Mouse (Mus musculus) monocyte, adult 2 months (primary cell): Measurements from ENCODE around the gene Adgrf3.
"Not testable (repeated sequence)": the region's sequence is repeated elsewhere in the genome, so short reads cannot be mapped to it uniquely, and the experiment has no call there.

Experiments
- DNase-seq, 2 experiments: peaks; one replicate each; pipeline ENCODE4 v3.0.0; 2022; ENCODE audit warnings: low spot score in 2 of 2, low read depth in 1 of 2

The Adgrf3 gene

DNA sequence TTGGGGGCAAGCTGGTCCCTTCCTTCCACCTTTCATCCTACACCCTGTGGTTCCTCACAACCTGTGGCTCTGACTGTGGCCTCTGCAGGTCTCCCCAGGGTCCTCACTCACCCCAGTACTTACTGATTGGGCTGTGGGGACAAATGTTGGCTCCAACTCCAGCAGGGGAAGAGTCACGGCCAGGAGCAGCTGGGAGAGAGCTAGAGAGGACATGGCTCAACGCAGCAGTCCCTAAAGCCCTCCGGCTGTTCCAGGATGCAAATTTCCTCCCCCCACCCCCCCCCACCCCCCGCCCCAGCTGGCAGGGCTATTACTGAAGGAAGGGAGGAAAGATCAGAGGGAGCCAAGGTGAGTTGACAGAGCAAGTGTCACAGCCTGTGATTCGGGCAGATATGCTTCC lies at the start of gene Adgrf3:
Adgrf3 (minus strand) TSS at position 230 of the 400 bp plus-strand sequence.
- DNase-seq = no peak

DNA sequence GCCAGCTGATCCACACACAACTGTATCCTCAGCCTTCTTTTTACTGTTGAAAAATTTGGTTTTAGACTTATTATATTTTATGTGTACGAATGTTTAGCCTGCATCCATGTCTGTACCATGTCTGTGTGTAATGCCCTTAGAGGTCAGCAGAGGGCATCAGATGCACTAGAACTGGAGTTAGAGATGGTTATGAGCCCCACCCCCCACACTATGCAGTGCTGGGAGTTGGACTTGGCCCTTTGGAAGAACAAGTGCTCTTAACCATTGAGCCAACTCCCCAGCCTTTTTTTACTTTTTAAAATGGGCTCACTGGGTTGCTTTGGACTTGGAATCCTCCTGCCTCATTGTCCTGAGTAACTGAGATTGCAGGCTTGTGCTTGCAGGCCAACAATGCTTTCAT lies 42.1 kb upstream of the Adgrf3 start:
- no peak for DNase-seq

DNA sequence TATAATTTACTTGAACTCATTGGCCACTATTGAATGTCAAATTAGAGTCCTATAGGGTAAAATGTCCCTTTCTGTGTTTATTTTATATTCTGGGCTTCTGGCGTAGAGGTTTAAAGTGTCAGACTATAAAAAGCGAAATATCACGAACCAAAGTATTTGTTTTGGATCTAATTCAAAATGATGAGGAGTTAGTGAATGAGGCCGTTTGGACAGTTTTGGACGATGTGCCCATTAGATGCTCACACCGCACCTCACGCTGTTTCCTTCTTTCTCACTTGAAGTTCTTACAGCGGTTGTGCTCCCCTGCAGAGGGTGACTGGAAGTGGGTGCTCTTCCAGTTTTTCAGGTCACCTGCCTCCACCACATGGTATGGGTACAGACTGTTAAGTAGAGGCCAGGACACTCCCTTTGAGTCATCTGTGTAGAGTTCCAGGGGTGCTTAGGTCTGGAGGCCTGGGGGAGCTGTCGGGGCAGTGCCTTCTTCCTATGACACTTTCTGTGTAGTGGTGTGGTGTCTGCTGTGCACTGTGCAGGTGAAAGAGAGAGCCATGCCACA lies 40.4 kb upstream of the Adgrf3 start:
- no peak for DNase-seq

DNA sequence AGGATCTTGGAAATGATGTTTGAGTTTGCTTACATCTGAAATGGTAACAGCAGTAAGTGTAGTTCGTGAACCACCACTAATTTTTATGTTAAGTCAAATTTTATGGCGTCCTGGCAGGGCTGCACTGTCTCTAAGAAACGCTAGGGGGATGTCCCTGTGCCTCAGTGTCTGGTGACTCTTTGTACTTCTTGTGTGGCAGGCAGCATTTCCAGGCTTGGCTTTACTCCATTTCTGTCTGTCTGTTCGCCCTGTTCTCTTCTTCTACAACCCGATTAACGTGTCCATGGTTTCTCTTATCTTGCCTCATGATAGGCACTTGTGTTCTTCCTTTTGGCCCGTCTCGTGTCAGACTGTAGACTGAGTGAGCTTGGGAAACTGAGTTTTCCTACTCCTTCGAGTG lies 38.2 kb upstream of the Adgrf3 start:
- DNase-seq = no peak

DNA sequence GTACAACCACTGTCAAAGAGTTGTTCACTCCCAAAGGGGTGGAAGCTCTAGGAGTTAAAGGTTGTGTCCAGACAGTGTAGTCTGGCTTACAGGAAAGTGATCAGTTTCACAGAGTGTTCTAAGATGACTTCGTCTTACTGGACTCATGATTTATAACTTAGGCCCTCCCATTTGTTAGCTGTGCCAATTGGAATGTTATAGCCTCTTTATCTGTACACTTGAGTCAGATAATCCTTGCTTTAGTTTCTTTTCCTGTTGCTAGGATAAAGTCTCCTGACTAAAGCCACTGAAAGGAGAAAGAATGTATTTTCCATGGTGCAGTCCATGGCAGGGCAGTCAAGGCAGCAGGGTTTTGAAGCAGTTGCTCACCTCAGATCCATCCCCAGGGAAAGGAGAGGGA lies 36.9 kb upstream of the Adgrf3 start:
- DNase-seq = no peak

DNA sequence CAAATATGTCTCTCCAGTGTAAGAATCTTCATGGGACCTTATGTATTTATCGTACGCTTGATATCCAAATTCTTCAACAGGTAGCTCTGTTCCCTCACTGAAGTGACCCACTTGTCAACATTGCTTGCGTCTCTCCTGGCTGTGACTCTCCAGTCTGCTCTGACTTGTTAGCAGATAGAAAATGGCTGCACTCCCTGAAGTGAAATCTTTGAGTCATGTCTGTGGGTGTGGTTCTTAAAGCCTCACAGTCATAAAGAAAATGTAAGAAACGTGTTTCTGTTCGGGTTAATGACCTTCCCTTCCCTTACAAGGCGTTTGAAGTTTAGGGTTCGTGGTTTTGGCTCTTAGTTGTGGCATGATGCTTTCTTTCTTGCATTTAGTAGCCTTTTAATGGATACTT lies 35.0 kb upstream of the Adgrf3 start:
- no peak for DNase-seq

DNA sequence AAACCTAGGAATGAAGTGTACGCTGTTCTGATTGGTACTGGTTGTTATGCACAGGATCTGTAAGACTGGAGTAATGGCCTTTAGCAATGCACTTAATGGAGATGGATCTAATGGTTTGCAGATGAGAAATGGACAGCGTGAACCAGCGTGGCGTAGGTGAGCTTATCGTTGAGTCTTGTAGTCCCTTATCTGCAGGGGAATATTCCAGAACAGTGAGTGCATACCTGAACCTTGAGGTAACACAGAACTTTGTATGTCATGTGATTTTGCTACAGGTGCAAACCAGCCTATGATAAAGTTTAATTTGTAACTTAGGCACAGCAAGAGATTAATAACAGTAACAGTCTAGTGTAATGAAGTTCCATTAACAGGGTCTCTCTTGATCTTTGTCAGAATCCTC lies 33.0 kb upstream of the Adgrf3 start:
- DNase-seq = no peak

DNA sequence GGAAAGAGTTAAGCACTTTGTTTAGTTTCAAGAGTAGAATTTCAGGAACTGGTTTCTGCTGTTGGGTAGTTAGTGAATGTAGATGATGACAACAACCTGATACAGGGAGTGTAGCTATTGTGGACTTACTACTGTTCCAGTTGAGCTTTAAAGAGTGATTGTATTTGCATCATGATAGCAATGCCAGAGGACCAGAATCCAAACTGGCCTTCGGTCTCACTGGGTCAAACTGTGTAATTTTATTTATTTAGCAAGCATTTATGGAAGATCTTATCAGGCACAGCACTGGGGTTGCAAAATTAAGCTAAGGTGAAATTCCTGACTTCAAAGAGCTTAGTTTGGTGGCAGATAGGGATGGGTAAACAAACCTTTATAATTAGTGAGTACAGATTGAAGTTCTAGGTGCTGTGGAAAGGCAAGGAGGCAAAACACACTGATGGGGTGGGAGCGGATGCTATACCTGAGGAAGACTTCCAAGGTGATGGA lies 30.2 kb upstream of the Adgrf3 start:
- no peak for DNase-seq

DNA sequence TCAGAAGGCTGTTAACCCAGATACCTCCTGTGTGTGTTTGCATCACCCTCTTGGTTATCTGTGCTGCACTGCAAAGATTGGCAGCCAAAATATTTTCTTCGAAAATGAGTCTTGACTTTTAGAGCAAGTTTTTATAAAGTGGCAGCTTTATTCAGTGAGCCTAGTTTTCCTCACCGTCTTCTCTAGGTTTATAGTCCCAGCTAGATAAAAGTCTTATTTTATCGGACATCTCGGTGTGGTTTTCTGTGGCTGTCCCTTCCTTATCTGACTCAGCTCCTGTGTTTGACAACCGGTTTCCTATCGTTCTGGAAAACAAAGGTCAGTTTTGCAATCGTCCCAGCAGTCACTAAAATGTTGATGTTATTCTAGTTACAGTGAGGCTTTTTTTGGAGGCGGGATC lies 28.5 kb upstream of the Adgrf3 start:
- DNase-seq = no peak

DNA sequence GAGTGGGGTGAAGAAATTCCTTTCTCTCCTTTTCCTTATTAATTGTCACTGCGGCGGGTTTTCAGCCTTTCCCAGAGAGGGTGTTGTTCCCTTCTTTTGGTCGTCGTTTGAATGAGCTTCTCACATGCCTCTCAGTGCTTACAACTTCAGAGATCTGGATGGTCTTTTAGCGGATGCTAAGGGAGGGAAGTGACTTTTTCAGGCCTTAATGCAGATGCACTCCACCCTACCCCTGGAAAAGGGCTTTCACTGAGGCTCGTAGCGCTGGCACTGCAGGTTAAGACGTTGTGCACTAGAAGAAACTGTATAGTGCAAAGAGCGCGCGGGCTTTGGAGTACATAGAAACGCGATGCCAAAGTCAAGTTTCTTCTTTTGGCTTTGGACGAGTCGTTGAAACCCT lies 27.5 kb upstream of the Adgrf3 start:
- DNase-seq = no peak

DNA sequence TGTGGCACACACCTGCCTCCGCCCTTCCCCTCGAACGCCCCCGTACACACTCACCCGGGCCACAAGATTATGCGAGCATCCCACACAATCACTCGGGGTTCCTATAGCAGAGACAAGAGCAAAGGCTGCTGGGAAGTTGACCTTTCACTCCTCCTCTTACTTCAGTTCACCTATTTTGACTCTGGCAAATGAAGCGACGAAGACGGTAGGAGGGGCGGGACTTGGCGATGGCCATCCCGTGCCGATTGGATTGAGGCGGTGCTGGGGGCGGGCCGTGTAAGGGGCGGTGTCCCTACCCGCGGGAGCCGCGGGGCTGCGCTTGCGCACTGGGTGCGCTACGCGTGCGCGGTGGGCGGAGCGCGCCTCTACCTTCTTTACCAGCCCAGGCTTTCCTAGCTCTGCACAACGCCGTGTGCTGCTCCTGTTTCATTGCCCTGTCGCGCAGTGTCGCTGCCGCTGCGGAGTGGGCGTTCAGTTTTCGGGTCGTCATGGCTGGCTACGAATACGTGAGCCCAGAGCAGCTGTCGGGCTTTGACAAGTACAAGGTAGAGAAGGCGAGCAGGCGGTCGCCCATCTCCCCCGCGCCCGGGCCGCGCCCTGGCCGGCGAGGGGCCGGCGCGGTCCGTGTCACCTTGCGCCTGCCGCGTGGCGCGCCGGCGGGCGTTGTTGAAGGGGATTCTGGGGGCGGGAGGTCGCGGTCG lies 26.9 kb upstream of the Adgrf3 start, which contains the start of gene Selenoi:
Selenoi (plus strand) TSS at position 311 of the 701 bp plus-strand sequence.
- DNase-seq = peak; percentile 94 to 97

DNA sequence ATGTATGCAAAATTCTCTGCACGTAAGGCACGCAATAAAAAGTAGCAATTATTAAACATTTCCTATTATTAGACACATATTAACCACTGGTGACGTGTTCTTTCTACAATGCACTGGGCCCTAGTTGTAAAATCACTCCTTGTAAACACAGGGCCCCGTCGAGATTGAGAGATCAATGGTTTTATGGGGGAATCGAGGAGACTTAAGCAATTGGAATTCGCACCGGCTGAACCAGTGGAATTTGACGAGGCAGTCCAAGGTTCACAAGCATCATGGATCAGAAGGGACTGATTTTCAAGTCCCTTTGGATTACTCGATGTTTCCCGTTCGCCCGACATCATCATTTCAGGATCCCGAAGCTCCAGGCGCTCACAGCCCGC lies 26.4 kb upstream of the Adgrf3 start:
- no peak for DNase-seq

DNA sequence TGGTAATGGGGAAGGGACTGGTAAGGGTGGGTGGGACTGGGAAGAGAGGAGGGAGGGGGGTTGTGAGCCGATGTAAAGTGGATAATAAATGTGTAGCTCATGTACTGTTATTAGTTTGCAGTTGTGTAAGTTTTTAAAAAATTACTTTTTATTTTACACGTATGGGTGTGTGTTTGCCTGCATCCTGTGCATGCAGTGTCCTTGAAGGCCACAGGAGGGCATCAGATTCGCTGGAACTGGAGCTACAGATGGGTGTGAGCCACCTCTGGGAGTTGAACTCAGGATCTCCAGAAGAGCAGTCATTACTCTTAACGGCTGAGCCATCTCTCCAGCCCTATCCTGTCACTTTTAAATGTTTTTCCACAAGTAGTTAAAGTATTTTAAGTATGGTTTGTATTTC lies 25.4 kb upstream of the Adgrf3 start:
- no peak for DNase-seq

DNA sequence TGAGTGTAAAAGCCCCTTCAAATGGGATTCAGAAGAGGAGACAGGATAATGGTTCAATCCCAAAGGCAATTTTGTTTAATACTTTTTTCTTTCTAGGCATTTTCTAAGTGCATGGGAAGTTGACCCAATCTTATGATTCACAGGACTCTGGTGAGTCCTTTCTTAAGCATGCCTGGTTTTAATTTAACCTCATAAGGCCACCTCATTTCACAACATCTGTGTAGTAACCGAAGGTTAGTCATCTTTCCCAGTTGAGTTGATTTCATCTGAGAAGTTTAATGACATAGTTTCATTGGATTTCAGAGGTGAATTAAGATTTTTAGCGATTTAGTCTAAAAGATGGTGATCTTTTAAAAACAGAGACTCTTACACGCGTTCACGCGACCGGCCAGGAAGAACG lies 17.2 kb upstream of the Adgrf3 start:
- no peak for DNase-seq

DNA sequence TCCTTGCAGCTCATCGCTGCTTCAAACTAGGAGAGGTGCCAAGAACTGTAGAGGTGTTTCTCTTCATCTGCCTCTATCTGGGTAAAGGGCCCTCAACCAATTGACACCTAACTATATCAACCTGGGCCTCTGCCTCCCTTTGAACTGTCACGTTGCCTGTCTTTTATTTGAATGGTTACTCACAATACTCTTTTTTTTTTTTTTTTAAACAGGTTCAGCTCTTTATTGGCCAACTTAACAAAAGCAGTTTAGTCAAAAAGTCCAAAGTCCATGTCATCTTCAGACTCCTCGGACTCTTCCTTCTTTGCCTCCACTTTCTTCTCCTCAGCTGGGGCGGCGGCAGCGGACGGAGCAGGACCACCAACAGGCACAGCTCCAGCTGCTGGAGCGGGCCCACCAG lies 15.1 kb upstream of the Adgrf3 start:
- DNase-seq = no peak

DNA sequence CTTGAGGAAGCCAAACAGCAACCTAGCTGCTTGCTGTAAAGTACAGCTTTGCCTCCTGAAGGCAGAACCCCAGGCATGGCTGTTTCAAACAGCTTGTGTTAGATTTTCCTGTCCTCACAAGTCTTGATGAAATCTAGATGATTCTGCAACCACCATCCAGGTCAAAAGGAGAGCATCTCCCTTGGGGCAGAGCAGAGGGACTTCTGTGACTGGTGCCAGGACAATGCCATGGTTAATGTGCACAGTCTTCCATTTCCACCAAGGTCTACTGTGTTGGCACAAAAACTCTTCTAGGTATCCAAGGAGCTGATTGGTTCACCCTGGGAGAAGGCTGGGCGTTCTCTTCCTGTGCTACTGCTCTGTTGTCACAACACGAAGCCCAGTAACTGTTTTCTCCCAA lies 14.2 kb upstream of the Adgrf3 start:
- no peak for DNase-seq

DNA sequence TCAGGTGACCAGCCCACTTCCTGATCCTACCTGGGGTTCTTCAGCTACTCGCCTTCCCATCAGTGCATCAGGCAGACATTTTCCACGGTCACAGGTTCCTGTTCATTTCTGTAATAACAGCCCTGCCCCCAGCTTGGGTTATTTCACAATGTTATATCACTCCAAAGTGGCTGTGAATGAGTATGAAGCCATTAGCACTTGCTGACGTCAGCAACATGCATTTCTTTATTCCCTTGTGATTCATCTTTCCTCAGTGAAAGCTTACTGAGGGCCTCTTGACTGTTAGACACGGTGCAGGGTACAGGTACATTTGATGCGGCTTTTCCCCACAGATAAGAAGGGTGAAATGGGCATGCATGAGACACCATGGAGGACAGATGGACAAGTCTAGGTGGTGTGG lies 10.4 kb upstream of the Adgrf3 start:
- DNase-seq = no peak

DNA sequence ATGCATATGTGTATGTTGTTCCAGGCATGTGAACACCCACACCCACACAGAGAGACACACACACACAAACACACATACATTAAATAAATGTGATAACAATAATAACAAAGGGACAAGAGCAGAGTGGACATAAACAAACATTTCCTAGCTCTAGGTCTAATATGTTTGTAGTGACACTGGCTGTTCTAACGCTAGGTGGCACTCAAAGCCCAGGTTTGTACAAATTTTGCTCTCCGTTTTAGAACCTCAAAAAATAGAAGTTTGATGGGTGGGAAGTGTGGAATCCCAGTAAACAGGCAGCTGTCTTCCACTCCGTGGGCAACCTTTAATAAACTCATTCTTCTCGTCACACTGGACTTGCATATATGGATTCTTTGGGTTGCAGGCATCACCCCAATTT lies 9.4 kb upstream of the Adgrf3 start:
- no peak for DNase-seq

DNA sequence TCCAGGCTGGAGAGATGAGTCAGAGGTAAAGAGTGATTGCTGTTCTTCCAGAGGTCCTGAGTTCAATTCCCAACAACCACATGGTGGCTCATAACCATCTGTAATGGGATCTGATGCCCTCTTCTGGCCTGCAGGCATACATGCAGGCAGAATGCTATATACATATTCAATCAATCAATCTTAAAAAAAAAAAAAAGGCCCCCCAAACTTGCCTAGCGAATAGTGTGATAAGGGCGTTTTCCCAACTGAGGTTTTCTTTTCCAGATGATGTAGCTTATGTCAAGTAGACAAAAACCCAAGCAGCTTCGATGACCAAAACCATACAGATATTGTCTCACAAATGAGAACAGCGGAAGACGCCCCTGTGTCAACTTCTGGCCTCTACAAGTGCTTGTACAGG lies 5.2 kb upstream of the Adgrf3 start:
- not testable (repeated sequence) for DNase-seq

DNA sequence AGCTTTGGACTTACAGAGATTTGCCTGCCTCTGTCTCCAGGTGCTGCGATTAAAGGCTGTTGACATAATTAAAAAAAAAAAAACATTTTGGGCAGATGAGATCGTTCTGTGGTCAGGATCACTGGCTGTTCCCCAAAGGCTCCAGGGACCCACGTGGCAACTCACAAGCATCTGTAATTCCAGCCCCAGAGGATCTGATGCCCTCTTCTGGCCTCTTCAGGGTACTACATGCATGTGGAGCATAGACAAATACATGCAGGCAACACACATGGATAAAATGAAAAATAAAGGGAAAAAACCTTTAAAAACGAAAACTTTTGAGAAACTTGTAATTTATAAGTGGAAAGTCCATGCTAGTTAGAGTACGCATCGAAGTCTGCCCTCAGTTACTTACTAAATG lies 1.8 kb upstream of the Adgrf3 start:
- peak in 1 of 2 experiments; percentile 18 for DNase-seq

DNA sequence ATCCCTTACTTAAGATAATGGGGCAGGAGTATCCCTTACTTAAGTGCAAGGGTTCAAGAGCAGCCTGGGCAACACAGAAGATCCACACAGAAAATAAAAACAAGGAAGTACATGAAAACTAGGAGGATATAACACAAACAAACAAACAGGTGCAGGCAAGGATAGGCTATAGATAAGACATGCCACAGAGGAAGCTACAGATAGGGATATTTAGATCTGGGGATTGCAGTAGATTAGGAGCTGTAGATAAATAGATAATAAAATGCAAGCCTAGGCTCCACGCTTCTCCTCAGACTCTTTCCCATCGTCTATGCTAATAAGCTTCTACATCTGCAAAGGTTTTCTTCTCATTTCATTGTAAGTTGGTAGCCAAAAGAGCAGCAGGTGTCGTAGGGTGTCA lies 488 bp downstream of the Adgrf3 start:
- DNase-seq = no peak

DNA sequence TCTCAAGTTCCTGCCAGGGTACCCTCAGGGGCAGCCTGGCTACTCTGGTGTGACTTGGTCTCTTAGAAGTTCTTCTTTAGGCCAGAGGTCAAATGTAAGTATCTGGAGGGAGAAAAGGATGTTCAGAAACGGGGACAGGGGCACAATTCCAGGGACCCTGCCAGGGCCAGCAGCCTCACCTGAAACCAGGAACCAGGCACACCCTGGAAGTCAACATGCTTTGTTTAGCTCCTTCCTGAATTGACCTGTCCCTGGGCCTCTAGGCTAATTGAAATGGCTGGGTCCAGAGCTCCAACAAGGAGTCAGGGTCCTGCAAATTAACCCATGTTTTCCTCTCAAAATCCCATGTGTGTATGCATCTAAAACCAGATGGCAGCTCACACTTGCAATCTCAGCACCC lies 1.1 kb downstream of the Adgrf3 start:
- DNase-seq = no peak

DNA sequence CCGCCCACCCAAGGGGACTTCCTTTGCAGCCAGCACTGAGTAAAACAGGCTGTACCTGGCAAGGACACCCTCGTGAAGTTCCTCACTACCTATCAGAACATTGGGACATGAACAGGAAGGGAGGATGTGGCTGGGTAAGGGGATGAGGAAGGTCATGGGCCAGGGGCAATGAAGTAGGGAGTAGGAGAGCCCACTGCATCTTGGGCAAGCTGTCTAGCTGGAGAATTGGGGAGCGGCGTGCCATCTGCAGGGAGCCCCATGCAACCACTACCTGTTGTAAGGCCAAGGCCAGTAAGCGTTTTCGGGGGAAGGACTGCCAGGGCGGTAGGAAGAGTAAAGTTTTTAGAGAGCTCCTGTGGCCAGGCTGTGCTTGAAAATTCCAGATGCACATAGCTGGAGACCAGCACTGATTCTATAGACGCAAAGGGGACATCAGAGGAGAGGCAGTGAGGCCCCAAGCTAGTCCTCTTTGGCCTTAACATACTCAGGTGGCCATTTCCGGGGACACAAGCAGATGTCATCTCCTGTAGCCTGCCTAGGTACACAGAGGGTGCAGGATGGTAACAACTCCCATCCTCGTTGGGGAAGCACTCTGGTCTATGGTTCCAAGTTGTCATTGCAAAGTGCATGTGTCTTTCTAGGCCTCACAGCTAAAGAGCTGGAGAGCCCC lies 2.2 kb downstream of the Adgrf3 start:
- DNase-seq = no peak
